Mouse (Mus musculus): ENCODE results near the gene Tnc. TPM values are rescaled to one million over a fixed set of nuclear protein-coding genes. Genes with fewer than 3 reads are reported as not detected.

The Tnc gene
- 6.6 and 37.1 TPM in 2 replicates for polyA plus RNA-seq (2012; rRNA removed; ENCODE audit: low replicate concordance)

GRCm38 (mm10) chr4:64046831-64047493 is at the start of gene Tnc:
TSS of gene Tnc (minus strand) at chr4:64047015.

Other genes starting within 250 kb of the Tnc start
- gene Tnfsf8, start 185.7 kb downstream of the Tnc start, polyA plus RNA-seq (2012; rRNA removed; ENCODE audit: low replicate concordance) = 0.03 and 0.19 TPM in 2 replicates

Measured in subcutaneous adipose tissue, adult 2 months (tissue).